Mouse (Mus musculus): Measurements from ENCODE around the gene Entpd1.
"Not testable (repeated sequence)": the region's sequence is repeated elsewhere in the genome, so short reads cannot be mapped to it uniquely, and the experiment has no call there.

Gene Entpd1

DNA sequence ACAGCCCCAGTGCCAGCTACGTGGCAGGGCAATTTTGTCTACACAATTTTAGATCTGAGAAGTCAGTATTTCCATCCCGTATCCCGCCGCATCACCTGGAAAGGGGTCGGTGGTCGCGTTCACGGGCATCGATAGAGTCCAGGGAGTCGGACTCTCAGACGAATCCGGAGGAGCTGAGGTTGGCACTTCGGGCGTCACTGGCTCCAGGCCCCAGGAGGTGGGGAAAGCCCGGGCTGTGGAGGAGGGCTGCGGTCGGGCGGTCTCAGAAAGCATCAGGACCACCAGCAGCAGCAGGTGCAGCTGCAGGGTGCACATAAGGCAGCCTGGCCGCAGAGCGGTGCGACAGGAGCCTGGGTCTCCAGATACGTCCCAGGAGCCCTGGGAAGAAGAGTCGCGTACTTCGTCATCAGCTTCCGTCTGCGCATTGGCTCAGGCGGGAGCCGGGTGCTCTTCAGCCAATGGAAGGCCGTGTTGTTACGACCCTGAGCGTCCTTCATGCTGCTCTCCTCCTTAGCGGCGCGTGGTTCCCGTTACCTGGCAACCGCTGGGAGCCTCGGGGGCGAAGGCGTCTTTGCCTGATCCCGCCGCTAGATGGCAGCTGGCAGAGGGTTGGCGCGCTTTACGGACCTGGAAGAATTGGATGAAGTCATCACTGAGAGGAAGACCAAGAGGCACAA is at the start of gene Entpd1, which contains the start of gene Tctn3:
TSS of gene Entpd1 (plus strand) at position 537 of the 677 bp plus-strand sequence.
TSS of gene Tctn3 (minus strand) at position 404 of the 677 bp plus-strand sequence.
- peak; percentile 95 for DNase-seq (ENCODE audit: low spot score)

DNA sequence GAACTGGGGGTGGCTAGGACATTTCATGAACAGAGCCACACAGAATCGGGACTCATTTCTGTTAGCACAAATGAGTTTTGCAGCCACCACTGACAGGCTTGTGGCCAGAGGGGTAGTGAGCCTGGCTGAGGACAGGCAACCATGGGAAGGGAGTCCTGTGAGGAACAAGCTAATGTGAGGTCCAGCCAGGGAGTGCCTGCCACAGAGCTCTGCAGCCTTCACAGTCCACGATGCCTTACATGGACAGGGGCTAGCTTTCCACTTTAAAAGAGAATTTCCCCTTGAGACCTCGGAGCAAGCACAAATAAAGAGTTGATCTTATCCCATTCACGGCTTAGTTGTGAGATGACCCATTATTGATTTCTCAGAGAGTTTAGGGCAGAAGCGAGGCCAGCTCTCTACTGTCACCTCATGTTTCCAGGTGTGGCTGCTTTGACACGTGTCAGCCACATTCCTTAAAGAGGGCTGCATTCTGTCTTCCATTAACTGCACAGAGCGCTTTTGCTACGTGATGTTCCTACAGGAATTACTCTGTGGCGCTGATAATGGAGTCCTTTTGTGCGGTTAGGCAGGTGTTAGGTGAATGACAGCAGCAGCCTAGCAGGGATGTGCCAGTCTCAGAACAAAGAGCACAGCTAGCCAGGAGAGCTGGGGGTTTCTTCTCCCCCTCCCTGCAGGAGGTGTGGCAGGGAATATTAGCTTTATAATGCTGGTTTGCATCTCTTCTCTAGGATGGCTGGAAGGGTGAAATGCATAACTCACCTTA is 48.1 kb upstream of the Entpd1 start:
- DNase-seq (ENCODE audit: low spot score) = no peak

DNA sequence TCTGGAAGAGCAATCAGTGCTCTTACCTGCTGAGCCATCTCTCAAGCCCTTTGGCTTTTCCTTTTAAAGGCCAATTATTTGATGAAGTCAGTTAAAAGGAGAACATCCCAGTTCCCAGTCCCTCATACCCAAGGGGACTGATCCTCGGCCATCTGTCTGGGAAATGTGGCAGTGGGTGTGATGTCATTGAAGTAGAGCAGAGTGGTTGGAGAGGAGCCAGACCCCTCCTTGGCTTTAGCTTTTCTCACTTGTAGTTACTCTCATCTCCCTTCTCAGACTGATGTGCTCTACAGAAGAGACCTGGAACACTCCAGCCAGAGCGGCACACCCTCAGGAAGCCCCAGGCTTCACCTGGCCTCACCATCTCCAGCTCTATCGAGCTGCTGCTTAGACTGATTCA is 44.5 kb upstream of the Entpd1 start:
- DNase-seq (ENCODE audit: low spot score) = peak; percentile 35

DNA sequence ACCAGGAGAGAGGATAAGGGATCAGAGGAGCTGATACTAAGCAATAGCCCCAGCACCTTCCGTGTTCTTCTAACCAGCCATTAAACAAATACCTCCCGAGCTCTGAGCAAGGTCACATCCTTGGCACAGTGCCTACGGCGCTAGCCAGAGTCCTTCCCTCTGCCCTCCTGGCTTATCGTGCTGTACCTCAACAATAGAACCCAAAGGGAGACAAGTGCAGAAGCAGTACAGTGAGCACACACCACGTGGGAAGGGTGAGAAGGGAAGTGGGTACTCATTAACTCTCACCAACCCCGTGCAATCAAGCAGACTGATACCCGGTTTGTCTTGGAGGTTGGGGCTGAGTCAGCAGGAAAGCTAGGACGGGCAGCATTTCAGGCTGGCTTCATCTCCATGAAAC is 41.4 kb upstream of the Entpd1 start:
- DNase-seq (ENCODE audit: low spot score) = no peak

DNA sequence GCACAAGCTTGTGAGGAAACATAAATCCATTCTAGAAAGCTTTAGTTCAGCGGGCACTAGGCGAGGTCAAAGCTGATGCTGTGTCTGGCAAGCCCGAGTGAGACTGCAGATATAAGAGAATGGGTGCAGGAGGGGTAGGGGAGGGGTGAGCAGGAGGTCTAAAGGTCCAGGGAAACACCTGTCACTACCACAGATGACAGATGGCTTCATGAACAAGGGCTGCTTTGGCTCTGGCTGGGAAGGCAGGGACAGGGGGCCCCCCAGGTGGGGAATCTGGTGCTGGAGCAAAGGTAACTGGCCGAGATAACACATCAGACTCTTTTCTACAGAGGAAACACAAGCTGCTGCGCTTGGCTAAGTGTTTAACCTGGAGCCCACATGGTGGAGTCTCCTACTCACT is 36.7 kb upstream of the Entpd1 start:
- DNase-seq (ENCODE audit: low spot score) = no peak

DNA sequence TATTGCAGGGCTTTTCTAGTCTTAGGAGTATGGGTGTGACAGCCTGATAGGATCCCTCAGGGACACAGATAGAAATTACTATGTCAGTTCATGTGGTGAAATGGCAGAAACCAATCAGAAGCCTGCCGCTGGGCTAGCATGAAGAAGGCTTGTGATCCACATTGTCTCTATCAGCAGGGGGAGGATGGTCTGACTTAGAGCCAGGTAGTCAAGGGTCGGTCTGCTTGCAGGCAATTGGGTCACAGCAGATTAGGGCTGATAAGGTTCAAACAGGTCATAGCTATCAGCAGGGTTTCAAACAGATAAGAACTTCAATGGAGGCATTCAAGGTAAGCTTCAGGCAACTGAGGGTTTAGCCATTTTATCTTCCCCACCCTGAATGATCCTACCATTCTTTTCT is 31.3 kb upstream of the Entpd1 start:
- DNase-seq (ENCODE audit: low spot score) = no peak

DNA sequence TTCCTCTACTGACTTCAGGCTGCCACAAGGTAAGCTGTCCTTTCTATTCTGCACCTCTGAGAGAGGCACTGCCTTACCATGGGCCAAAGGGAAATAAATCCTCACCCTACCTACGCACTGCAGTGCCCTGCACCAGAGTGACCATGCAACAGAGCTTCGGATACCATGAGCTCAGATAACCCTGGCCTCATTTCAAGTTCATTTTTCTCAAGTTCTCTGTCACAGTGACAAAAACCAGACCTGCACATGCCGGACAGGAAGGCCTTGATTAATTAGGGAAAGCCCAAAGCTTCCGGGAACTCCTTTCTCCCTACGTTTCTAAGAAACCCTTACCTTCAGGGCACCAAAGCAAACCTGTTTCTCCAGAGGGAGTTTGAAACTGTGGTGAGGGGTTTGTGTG is 30.5 kb upstream of the Entpd1 start:
- peak; percentile 69 for DNase-seq (ENCODE audit: low spot score)

DNA sequence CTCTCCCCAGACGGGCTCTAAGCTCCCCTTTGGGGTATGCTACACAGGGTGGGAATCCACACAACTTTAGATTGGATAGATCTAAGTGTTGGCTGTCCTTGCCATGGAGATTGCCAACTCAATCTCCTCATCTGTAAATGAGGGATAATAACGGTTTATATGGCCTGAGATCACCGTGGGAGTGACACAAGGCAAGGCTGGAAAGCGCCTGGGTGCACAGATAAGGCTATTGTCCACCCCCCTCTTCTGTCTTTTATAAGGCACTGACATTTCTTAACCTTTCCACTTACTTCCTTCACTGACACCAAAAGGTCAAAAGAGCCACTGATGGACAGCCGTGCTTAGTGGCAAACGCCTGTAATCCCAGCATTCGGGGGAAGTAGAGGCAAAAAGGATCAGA is 25.3 kb upstream of the Entpd1 start:
- DNase-seq (ENCODE audit: low spot score) = no peak

DNA sequence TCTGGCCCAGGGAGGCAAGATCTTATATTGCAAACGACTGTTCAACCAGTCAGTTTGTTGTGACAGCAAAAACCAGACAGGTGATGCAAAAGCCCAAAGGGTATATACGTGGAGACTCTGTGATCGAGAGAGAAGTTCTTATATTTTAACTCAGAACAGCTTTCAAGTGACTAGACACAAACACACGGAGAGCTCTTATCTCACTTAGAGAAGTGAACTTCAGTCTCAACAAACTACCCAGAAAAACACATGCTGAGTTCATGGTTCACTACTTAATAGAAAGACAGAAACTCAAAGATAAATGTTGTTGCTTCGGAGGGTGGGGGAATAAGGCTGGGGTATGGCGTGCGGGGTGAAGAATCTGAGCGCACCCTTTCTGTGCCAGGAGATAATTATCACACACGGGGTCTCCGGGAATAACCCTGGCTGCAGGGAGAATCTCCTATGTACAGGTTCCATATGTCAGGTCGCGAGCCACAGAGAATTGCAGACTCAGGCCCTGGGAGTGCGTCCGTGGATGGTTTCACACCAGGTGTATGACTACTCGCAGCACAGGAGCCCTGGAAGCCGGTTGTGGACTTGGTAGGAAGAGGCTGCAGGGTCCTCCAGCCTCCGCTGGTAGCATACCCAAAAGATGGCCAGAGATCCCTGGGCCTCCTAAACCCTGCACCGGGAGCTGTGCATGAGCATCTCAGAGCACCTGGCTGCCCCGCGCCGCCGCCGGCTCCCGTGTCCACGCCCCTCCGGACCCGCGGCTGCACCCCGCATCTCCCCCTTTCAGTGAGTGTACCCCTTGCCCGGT is 24.5 kb upstream of the Entpd1 start:
- DNase-seq (ENCODE audit: low spot score) = no peak

DNA sequence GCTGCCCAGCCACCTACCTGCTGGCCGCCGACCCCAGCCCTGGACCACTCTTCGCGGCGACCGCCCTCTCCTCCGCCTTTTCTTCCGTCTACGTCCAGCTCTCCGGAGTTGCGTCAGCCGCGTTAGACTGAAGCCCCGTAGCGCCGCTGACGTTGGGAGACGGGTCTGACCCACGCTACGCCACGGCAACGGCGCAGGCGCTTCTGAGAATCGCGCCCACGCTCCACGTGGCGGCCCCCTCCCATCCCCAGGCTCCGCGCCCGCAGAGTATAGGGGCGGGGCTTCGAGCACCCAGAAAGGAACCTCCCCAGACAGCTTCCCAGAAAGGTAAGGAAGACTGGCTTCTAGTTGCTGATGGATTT is 23.9 kb upstream of the Entpd1 start, which contains the start of gene Aldh18a1:
TSS of gene Aldh18a1 (minus strand) at position 171 of the 362 bp plus-strand sequence.
- DNase-seq (ENCODE audit: low spot score) = peak; percentile 93

DNA sequence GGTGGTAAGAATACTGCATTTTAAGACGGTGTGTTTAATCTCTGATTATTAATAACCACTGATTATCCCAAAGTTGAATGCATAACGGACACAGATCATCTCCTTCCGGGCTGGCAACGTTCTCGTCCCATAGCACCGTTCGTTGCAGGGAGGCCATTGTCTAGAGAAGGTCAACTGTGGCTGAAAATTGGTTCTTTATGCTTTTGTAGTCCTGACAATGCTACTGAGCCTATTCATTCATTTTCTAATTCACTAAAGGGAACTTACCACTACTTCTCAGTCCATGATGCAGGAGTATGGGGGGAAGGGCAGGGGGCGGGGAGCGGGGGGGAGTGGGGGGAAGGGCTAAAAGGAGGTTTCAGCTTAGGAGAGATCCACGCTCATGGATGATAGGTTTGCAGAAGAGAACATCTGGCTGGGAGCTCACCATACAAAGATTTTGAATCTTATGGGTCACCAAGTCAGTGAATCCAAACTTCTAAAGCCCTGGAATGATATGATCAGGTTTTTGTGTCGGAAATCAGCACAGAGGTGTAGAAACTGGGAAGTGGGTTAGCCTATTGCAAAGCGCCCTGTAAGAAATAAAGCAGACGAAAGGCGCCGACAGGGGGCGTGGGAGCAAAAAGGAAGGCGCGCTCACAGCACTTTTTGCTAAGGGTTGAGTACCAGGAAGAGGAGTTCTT is 23.2 kb upstream of the Entpd1 start:
- peak; percentile 90 for DNase-seq (ENCODE audit: low spot score)

DNA sequence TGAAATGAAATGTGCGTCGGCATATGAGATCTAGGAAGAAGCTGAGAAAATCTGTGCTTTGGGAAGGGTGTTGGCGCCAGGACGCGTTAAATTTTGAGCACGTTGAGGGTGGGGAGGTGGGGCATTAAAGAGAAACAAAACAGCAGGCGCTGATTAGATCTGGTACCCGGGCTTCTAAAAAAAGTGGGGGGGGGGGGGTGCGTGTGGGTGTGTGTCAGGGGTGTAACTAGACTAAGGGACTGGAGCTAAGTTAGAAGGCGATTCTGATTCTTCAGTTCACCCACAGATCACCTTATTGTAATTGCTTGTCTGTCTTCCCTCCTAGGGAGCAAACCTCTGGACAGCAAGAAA is 22.7 kb upstream of the Entpd1 start:
- no peak for DNase-seq (ENCODE audit: low spot score)

DNA sequence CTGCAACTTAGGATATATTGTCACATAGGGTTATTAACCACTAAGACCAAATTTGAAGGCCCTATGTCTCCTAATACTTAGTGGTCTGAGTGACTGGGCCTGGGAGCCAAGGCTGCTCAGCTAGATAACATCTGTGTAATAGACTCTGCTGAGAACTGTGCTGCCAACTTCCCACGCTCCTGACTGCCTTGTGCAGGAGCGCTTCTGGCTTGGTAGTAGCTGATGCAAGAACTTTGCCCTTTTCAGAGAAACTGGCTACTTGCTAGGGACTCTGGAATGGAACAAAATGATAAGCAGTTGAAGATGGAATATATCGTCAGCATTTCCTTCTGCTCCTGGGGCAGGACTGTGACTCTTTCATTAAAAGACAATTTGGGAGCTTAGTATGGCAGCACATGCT is 16.9 kb upstream of the Entpd1 start:
- peak; percentile 25 for DNase-seq (ENCODE audit: low spot score)

DNA sequence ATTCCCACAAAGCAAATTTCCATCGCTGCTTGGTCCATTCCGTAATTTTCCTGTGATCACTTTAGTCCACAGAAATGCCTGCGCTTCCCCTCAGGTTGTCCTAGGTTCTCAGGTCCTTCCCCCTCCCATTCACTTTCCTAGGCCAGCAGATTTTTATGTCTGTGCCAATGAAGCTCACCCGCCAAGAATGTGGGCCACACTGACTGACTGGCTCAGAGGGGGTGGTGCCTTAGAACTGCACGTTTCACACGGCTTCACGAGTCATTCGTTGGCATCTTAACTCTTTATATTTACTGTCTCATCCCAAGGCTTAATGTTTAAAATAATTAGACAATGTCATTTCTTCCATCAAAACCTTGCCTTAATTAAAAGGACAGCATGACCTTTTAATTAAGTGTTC is 16.3 kb upstream of the Entpd1 start:
- DNase-seq (ENCODE audit: low spot score) = no peak

DNA sequence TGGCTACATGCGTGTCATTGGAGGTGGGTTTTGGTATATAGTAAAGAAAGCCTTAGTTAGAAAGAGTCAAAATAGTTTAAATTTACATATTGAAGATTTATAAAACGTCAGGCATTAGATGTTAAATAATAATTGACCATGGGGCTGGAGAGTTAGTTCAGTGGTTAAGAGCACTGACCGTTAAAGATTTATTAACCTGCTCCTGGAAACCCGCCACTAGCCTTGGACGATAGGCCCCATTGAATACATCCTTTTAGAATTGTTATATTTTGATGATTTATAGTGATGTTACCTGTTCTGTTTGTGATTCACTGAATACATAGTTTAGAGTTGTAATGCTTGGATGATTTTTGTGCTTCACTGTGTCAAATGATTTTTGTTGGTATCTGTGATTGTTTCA is 11.3 kb upstream of the Entpd1 start:
- DNase-seq (ENCODE audit: low spot score) = not testable (repeated sequence)

DNA sequence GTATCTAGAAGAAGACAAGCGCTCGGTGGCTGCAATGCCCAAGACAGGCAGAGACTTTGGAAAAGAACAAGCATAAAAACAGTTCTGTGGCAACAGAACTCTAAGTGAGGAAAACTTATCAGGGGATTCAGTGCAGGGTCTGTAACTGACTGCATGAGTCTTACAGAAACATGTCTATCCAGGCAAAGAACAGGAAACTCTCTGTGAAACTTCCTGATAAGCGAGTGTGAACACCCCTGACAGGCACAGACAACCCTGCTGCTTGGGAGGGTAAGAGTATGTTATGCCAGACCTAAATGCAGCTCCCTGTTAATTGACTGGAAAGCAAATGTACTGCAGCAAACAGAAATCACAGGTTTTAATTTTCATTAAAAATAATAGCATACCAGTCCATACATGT is 10.3 kb upstream of the Entpd1 start:
- DNase-seq (ENCODE audit: low spot score) = no peak

DNA sequence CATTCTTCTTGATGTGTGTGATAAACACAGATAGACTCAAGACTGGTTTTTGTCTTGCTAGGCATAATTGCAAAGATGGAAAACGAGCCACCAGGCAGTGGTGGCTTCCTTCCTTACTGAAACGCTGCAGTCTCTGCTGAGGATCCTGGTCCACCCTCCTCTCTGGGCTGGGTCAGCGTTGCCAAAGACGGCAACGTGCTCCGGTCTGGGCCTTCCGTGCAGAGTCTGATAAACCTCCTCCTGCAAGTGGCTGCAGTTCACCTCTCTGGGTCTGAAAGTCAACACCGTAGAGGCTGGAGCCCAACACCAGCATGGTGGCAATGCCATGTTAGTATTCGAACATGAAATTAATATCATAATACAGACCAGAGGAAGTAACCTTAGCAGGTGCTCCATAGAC is 7.0 kb upstream of the Entpd1 start:
- no peak for DNase-seq (ENCODE audit: low spot score)

DNA sequence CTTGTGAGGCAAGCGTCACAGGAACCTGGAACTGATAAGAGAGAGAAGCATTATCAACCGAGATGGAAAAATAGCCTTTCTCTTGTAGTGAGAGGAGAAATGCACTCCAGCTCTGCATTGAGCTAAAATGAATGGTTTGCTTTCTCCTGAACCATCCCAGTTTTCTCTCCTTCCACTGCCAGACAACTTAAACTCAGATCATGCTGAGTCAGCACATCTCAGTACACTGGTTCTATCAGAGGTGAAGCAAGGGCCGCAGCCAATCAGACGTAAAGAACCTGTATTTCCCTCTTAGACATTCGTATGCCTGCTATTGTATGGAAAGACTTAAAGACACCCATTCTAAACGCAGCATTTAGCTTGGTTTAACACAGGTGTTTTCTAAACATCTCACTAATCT is 4.5 kb upstream of the Entpd1 start:
- no peak for DNase-seq (ENCODE audit: low spot score)

DNA sequence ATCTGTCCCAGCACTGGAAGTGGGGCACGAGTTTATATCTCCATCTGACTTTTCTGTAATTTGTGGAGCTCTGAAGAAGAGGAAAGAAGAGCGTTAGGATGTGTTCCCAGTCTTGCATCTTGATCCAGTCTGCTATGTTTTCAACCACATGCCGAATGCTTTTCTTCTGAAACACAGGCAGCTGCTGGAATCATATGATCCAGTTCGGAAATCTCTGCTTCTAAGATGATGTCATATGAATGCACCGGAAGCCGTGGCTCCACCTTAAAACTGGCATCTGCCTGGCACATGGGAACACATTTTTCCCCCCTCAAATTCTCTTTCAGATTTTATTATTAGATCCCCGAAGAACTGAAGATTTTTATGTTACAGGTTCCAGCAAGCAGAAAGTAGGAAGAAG is 2.6 kb downstream of the Entpd1 start:
- no peak for DNase-seq (ENCODE audit: low spot score)

DNA sequence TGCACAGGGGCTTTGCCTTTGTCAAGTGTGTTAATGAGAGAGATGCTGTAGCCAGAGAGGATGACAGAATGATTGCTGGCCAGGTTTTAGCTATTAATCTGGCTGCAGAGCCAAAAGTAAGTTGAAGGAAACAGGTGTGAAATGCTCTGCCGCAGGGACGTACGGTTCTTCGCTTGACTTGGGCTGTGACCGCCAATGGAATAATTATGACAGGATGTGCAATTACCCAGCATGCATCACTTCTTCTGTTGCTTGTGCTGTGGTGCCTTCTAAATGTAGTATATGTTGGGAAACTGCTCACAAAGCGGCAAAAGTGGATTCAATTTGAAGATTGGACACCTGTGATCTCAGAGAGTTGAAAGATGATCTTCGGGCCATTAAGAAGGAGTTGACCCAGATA is 3.9 kb downstream of the Entpd1 start:
- DNase-seq (ENCODE audit: low spot score) = no peak

DNA sequence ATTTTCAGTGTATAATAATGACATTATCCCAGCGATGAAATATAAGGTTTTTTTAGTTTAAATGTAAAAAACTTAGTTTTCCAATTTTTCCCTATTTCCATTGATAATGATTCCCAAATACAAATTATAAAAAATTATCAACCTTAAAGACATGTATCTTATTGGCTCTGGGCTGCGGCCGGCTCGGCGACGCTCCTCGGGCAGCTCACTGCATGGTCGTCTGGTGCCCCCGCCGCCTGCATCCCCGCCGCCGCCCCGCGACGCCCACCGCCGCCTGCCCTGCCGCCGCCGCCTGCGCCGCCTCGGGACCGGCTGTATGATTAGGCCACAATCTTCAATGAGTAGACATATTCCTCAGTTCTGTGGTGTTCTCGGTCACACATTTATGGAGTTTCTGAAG is 9.4 kb downstream of the Entpd1 start:
- not testable (repeated sequence) for DNase-seq (ENCODE audit: low spot score)

DNA sequence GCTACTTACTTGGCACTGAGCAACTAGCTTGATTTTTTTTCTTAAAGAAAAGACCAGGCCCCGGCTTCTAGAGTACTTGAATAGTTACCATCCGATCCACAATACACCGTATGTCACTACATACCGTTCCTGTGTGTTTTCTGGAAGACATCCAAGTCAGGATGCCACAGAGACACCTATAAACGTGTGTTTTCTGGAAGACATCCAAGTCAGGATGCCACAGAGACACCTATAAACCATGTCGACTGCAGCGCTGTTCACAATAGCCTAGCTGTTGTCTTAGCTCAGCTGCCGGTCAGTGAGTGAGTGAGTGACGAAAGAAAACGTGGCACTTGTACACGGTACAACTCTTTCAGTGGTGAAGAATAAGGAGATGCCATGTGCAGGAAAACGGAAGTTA is 13.8 kb downstream of the Entpd1 start:
- DNase-seq (ENCODE audit: low spot score) = no peak

Measured in MN1 (cell line).